Mouse (Mus musculus) frontal cortex, postnatal 25 days (tissue): ENCODE measurements around the gene Cry2.

Source experiments
- DNase-seq, 2 experiments: peaks; one replicate each; pipeline ENCODE4 v3.0.0; 2022; ENCODE audit warnings: low spot score in 2 of 2

The Cry2 gene

DNA sequence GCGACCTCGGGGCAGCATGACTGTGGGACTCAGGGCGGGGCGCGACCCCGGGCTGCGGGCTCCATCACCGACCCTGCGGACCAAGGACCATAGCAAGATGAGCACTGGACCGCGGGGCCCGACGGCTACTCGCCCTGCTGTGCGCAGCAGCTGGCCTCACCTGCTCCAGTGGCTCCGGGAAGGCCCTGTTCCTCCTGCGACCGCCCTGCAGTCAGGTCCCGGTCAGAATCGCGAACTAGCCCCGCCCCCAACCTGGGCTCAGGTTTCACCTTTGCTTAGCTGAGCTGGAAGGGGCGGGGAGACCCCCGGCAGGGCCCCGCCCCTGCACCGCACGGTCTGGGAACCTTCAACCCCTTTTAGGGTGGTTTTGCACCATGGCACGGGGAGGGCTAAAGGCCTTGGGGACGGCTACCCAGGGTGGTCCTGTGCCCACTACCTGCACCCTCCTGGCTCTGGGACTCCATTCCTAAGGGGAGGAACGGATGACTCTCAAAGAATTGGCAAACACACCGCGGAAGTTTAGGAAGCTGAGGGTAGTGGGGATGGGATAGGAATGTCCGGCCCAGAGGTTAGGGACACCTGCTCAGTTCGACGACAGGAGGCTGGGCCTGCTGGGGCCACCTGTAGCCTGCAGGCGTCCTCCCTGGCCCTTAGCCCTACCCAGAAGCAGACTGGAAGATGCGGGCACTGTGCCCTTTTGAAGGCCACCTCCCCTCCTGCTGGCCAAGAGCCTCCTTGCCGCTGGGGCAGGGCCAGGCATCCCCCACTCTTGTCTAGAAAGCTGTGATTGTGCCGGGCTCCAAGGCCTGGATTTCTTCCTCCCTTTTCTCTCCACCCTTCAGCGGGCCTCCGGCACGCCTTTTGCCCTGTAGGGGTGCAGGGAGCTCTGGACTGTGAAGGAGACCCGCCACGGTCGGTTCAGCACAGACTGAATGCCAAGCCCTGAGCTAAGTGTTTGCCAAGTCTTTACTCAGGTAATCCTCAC is 62.7 kb downstream of the Cry2 start:
- DNase-seq: no peak

DNA sequence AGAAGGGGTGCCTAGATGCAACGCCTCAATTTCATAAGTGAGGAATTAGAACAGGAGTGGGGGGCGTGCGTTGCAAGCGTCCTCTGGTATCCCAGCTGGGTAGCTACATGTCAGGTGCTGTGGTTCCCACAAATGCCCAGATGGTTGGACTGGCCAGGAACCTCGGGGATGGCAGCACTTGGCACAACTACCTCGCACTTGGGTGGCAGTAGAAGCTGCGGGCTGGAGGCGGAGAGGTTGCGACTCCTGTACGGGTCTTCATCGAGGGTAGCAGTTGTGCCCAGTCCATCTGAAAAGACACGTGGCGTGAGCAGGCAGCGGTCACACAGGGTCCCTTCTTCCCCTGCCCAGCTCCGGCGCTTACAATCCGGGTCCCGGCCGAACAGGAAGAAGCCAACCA is 63.5 kb downstream of the Cry2 start:
- no peak for DNase-seq

DNA sequence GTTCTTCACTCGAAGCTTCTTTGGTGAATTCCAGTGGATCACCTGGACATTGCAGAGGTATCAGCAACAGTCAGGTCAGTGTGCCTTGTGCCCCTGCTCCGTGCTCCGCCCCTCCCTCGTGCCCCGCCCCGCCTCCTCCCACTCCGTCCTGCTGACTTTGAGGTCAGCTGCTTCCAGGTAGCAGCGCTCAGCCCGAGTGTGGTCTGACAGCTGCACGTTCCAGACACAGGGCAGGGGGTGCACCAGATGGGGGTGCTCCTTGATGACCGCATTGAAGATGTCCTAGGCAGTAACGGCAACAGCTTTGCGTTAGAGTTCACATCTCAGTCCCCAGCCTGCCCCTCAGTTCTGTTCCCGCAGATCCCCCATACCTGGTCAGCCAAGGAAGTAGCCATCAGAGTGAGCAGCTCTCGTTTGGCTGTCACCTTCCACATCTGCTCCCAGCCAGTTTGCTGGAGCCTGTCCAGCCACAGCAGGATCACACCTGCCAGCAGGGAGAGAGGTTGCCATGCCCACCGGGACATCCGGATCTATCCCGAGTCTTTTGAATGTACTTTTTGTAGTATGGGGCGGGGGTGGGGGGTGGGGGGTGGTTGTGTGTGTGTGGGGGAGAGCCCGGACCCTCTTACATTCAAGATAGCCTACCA is 66.3 kb downstream of the Cry2 start:
- no peak for DNase-seq

GRCm38 (mm10) chr2:92365568-92365967 is 68.3 kb downstream of the Cry2 start:
- no peak for DNase-seq

GRCm38 (mm10) chr2:92364086-92364485 is 69.8 kb downstream of the Cry2 start:
- DNase-seq: no peak

DNA sequence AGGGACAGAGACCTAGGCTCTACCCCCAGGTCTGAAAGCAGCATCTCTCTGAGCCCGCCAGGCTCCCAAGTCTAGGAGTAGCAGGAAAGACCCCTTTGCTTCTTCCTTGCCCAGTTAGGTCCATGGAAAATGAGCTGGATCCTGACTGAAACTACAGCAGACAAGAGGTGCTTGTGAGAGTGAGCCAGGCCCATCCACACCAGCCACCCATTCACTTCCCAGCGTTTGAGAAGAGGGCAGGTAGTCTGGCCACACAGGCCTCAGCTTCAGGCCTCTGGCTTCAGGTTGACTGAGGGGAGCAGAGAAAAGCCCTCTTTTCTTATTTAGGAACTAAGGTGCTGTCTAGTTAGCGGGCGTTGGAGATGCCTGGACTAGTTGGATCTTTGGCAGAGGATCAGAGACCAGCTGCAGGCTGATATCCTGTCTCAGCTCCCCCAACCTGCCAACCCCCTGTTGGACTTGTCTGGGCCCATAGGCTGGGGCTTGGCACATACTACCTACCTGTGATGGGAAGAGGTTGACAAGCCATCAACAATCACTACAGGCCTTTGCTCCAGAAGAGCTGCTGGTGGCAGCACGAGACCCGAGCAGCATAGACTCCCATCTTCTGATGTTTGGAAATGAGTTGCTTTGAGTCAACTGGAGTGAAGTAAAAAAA is 71.1 kb downstream of the Cry2 start:
- no peak for DNase-seq

- DNase-seq: no peak
These were observed 72.0 kb downstream of the Cry2 start for GRCm38 (mm10) chr2:92361795-92362194.

GRCm38 (mm10) chr2:92360893-92361292 is 73.0 kb downstream of the Cry2 start:
- no peak for DNase-seq

- DNase-seq: no peak
These were observed 73.5 kb downstream of the Cry2 start for GRCm38 (mm10) chr2:92360186-92360823.

- no peak for DNase-seq
These were observed 74.5 kb downstream of the Cry2 start for GRCm38 (mm10) chr2:92359301-92359700.

DNA sequence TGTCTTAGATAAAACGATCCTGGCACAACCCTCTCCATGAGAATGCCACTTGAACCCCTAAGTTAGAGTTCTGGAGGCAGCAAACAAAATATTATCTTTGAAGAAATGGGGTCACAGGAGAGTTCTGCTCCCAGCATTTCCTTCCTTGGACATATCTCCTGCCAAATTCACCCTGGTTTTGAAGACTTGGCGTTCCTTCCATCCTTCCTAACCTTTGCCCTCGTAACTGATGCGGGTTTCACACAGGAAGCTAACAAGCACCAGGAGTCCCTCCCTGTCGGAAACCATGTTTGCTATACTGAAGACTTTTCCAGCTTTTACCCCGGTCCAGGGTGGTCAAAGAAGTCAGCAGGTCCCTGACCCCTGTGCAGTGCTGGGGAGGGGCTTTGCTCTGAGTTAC is 79.6 kb downstream of the Cry2 start:
- DNase-seq: no peak
